Mouse (Mus musculus): ENCODE data around the gene Csnk2a2.

Csnk2a2 gene

GRCm38 (mm10) chr8:95426781-95427281, 63.0 kb downstream of the Csnk2a2 start:
- DNase-seq (ENCODE audit: low spot score in 2 of 2), result peak; percentile 49 to 78

- no peak for DNase-seq (ENCODE audit: low spot score in 2 of 2)
Measured at GRCm38 (mm10) chr8:95424682-95425081, 65.2 kb downstream of the Csnk2a2 start.

GRCm38 (mm10) chr8:95422193-95422810, 67.5 kb downstream of the Csnk2a2 start:
- DNase-seq (ENCODE audit: low spot score in 2 of 2), result no peak

- peak; percentile 60 for DNase-seq (ENCODE audit: low spot score in 2 of 2)
Measured at GRCm38 (mm10) chr8:95411309-95411972, 78.4 kb downstream of the Csnk2a2 start.

GRCm38 (mm10) chr8:95409518-95409917, 80.3 kb downstream of the Csnk2a2 start:
- DNase-seq (ENCODE audit: low spot score in 2 of 2), result no peak

GRCm38 (mm10) chr8:95401091-95401490, 88.7 kb downstream of the Csnk2a2 start:
- DNase-seq (ENCODE audit: low spot score in 2 of 2), result no peak

- no peak for DNase-seq (ENCODE audit: low spot score in 2 of 2)
Measured at GRCm38 (mm10) chr8:95399131-95399530, 90.7 kb downstream of the Csnk2a2 start.

GRCm38 (mm10) chr8:95397201-95397600, 92.6 kb downstream of the Csnk2a2 start:
- no peak for DNase-seq (ENCODE audit: low spot score in 2 of 2)

- no peak for DNase-seq (ENCODE audit: low spot score in 2 of 2)
Measured at GRCm38 (mm10) chr8:95396752-95397151, 93.1 kb downstream of the Csnk2a2 start.
